Mouse (Mus musculus) heart, embryonic 10.5 days (tissue): Measurements from ENCODE around the gene Eme2. TPM values are rescaled to one million over a fixed set of nuclear protein-coding genes. Genes with fewer than 3 reads are reported as not detected.

Source experiments
- DNase-seq: peaks from one replicate; pipeline ENCODE4 v3.0.0-alpha.2; 2017; ENCODE audit warnings: low spot score
- H3K27ac ChIP-seq: fragments of 300-500 bp; sonication (generic); 2 replicates; pipeline ENCODE4 v1.5.1; 2016; ENCODE audit warnings: mild to moderate bottlenecking
- H3K27me3 ChIP-seq: fragments of 300-500 bp; sonication (generic); 2 replicates; pipeline ENCODE4 v1.6.1; 2016; ENCODE audit warnings: mild to moderate bottlenecking; ENCODE audit not compliant: poor library complexity, insufficient read depth, severe bottlenecking
- H3K36me3 ChIP-seq: fragments of 300-500 bp; sonication (generic); 2 replicates; pipeline ENCODE4 v1.6.1; 2016; ENCODE audit warnings: mild to moderate bottlenecking, moderate library complexity
- H3K4me1 ChIP-seq: fragments of 300-500 bp; sonication (generic); 2 replicates; pipeline ENCODE4 v1.6.1; 2016; ENCODE audit warnings: mild to moderate bottlenecking
- H3K4me3 ChIP-seq: fragments of 300-500 bp; sonication (generic); 2 replicates; pipeline ENCODE4 v1.5.1; 2016; ENCODE audit warnings: mild to moderate bottlenecking, moderate library complexity
- H3K9me3 ChIP-seq: fragments of 300-500 bp; sonication (generic); 2 replicates; pipeline ENCODE4 v1.6.1; 2016; ENCODE audit warnings: mild to moderate bottlenecking, moderate library complexity
- WGBS: fragments of 180-500 bp; shearing (Covaris S2); methylation state at CpG from one replicate; pipeline ENCODE4 v1.1.7; 2016; 5-methylcytosine and 5-hydroxymethylcytosine counted together
- polyA plus RNA-seq: library from polyadenylated mRNA; unstranded; fragments of >200 nt; fragmentation: Nextera tagmentation; extraction: Ambion mirVana; gene quantifications from 2 replicates; pipeline ENCODE4 v1.2.1, GENCODE M21; 2016

Gene Eme2
- polyA plus RNA-seq, 1 experiment from 2014 or later: 28.0 TPM

DNA sequence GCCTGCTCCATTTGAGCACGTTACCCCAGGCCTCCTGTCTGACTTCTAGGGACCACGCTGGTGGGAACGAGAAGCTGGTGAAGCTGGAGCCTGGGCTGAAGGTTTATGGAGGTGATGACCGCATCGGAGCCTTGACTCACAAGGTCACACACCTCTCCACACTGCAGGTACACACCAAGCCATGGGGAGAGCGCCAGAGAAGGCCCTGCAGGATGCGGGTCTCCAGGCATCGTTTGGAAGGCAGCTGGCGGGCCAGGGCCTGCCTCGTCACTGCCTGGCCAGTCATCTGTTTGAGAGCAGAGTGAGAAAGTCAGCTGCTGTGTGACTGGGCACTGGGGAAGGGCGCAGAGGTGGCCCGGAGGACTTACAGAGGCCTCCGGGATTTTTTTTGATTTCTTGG lies 38.3 kb downstream of the Eme2 start:
- DNase-seq: no peak
- Histone ChIP-seq H3K4me1 (peaks cover under 1% of the 10 kb centered on the region; the same call in 1 of the 2 replicates), H3K27ac (no peak overlapping the region), H3K9me3 (no peaks in the 10 kb centered on the region), H3K27me3 (peaks cover 3% of the 10 kb centered on the region), H3K4me3 (no peak overlapping the region), H3K36me3 (peaks cover 55% of the 10 kb centered on the region; the same call in 1 of the 2 replicates)
- WGBS: 87% methylated on average over 13 of the region's 13 CpGs

DNA sequence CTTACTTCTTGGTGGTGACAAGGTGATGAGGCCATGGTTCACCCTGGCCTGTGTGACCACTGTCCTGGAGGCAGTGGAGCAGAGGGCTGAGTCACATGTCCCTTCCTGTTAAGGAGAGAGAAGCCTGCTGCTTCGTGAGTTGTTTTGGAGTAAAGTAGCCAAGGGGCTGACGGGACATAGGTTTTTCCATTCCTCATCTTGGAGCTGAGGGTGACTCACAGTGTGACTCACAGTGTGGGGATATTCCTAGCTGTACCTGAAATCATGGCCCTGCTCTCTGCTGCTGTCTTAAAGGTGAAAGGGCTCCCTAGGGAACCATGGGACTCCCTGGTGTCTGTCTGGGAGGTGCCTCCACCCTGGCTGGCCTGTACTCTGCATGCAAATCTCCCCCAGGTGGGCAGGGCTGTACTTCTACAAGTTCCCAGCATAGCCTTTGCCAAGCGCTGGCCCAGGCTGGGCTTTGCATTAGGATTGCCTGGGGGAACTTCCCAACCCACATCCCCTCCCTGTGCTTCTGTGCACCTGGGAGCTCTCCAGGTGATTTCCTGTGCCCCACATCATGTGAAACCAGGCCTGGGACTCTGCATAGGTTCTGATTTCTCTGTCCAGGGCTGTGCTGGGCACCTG lies 38.9 kb downstream of the Eme2 start:
- no peaks in the 10 kb centered on the region for H3K9me3 ChIP-seq
- H3K4me1 ChIP-seq: peaks cover 6% of the 10 kb centered on the region
- no peak overlapping the region for H3K4me3 ChIP-seq
- no peak overlapping the region for H3K27ac ChIP-seq
- peaks cover 10% of the 10 kb centered on the region for H3K27me3 ChIP-seq
- H3K36me3 ChIP-seq: peaks cover 49% of the 10 kb centered on the region; the same call in 1 of the 2 replicates
- no peak for DNase-seq
- WGBS: 62% methylated on average over 3 of the region's 3 CpGs

DNA sequence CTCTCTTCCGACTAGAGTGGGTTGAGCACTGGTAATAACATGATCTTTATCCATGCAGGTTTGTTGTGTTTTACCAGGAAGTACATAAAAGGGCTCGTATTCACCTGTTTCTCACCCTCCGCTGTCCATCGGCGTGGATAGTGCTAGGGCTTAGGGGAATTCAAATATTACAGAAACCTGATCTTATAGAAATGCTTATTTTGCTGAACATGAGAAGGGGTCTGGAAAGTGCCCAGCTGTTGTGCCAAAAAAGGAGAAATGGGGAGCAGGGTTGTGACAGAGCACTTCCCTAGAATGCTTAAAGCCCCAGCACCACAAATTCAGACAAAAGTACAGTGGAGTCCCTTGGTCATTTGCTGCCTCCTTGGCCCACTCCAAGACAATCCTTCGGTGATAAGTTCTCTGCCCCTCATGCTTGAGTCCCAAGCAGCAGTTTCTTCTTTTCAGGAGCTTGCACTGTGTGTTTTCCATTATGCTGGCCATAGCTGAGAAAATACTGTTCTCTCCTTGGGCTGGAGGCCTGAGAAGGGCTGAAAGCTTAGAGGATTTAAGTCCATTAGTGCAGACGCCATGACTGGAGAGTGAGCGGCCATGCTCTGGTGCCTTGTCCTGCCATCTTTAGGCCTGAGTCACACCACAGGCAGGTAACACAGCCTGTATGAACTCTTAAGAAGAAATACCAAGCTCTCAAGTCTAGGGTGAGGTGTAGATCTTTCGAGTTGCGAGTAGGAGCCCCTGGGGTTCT lies 43.3 kb downstream of the Eme2 start:
- H3K9me3 ChIP-seq: no peaks in the 10 kb centered on the region
- WGBS: 79% methylated on average over 10 of the region's 10 CpGs
- H3K27ac ChIP-seq: no peak overlapping the region
- peaks cover 27% of the 10 kb centered on the region; the same call in 1 of the 2 replicates for H3K36me3 ChIP-seq
- H3K4me1 ChIP-seq: peaks cover 21% of the 10 kb centered on the region
- H3K4me3 ChIP-seq: peak overlapping the region; percentile 85
- DNase-seq: no peak
- H3K27me3 ChIP-seq: peaks cover 11% of the 10 kb centered on the region

DNA sequence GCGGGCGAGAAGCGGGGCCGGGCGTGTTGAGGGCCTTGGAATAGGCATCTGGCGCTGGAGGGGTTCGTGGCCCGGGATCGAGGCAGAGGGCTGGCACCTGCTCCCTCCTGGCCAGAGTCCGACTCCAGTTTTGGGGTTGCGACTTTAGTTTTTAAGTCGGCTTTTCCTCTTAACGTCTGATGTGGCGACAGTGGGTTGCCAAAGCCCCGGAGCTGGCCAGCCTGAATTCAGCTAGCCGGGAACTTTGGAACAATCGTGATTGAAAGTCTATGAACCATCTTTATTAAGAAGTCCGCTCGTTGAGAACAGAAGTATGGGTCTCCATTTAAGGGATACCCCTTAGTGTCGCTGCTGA lies 44.1 kb downstream of the Eme2 start:
- H3K4me3 ChIP-seq: peak overlapping the region; percentile 85
- peak overlapping the region; percentile 96 for H3K27ac ChIP-seq
- DNase-seq: no peak
- peaks cover 20% of the 10 kb centered on the region; the same call in 1 of the 2 replicates for H3K36me3 ChIP-seq
- peaks cover 11% of the 10 kb centered on the region for H3K27me3 ChIP-seq
- WGBS: 1% methylated on average over 20 of the region's 20 CpGs
- H3K4me1 ChIP-seq: peaks cover 21% of the 10 kb centered on the region
- H3K9me3 ChIP-seq: no peaks in the 10 kb centered on the region

DNA sequence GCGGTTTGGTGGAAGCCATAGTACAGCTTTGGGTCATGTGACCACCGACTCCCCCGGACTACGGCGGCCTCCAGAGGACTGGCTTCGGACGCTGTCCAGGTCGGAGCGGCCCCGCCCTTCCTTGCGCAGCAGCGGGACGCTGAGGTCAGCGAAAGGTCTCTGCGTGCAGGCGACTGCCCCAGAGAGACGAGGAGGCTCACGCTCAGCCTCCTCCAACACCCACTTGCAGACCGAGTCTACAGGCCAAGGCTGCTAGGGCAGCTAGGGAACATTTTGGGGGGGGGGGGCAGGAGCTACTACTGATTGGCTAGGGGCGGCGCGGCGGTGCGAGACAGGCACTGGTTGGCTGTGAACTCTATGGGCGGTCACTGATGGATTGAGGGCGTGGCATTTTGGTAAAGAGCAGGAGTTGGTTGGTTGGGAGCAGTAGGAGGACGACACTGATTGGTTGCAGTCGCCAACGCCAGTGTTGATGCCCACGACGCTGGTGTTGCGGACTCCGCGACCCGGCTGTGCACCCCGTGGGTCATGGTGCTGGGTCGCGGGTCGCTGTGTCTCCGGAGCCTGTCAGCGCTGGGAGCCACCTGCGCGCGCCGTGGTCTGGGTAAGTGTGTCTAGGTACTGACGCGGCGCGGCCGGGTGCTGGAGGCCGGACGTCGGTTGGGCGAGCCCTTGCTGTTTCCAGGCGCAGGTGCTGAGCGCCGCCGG lies 44.7 kb downstream of the Eme2 start, which contains the start of gene Fahd1:
Gene Fahd1, minus strand, starts transcription at position 300 of the 708 bp plus-strand sequence.
- H3K4me3 ChIP-seq: peak within 1 kb of the TSS; percentile 85
- DNase-seq: peak; percentile 99
- H3K27me3 ChIP-seq: peaks cover 11% of the 10 kb centered on the region
- H3K27ac ChIP-seq: peak within 1 kb of the TSS; percentile 96
- peaks cover 19% of the 10 kb centered on the region; the same call in 1 of the 2 replicates for H3K36me3 ChIP-seq
- no peaks in the 10 kb centered on the region for H3K9me3 ChIP-seq
- peaks cover 21% of the 10 kb centered on the region for H3K4me1 ChIP-seq
- WGBS: 0% methylated on average over 58 of the region's 58 CpGs

DNA sequence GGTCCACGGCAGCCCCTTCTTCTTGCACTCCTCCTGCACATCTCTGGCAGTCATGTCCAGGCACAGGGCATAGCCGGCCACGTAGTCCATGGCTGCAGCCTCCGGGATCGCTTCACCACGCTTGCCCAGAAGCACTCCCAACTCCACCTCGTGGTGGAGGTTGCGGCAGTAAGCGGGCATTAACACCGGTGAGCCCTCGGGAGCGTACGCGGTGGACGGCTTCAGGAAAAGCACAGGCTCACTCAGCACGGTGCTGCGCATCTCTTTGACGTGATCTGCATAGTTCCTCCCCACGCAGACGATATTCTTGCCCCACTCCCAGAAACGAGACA lies 45.2 kb downstream of the Eme2 start:
- H3K27ac ChIP-seq: peak overlapping the region; percentile 96
- peaks cover 11% of the 10 kb centered on the region for H3K27me3 ChIP-seq
- DNase-seq: no peak
- H3K4me3 ChIP-seq: peak overlapping the region; percentile 85
- WGBS: under 1% methylated on average over 21 of the region's 21 CpGs
- H3K4me1 ChIP-seq: peaks cover 21% of the 10 kb centered on the region
- peaks cover 15% of the 10 kb centered on the region; the same call in 1 of the 2 replicates for H3K36me3 ChIP-seq
- H3K9me3 ChIP-seq: no peaks in the 10 kb centered on the region

DNA sequence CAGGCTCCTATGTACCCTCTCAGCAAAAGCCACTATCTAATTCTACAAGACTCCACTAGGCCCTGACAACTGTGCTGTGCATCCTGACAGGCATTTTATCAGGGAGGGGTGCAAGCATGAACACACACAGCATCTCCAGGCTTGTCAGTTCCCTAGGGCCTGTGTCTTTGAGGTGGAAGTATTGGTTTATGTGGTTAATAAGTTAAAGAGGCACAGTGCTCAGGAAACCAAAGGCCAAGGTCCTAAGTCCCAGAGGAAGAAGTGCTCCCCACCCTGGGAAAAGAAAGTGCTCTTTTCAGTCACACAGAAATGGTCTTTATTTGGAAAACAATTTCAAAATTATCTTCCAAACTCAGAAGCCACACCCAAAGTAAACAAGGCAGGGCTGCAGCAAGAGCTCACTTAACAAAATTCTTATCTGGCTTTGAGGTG lies 46.3 kb downstream of the Eme2 start:
- peak overlapping the region; percentile 96; the same call in 1 of the 2 replicates for H3K27ac ChIP-seq
- peaks cover 21% of the 10 kb centered on the region for H3K4me1 ChIP-seq
- H3K9me3 ChIP-seq: no peaks in the 10 kb centered on the region
- DNase-seq: peak; percentile 83
- H3K36me3 ChIP-seq: peaks cover 9% of the 10 kb centered on the region; the same call in 1 of the 2 replicates
- H3K4me3 ChIP-seq: peak overlapping the region; percentile 85
- peaks cover 18% of the 10 kb centered on the region for H3K27me3 ChIP-seq

DNA sequence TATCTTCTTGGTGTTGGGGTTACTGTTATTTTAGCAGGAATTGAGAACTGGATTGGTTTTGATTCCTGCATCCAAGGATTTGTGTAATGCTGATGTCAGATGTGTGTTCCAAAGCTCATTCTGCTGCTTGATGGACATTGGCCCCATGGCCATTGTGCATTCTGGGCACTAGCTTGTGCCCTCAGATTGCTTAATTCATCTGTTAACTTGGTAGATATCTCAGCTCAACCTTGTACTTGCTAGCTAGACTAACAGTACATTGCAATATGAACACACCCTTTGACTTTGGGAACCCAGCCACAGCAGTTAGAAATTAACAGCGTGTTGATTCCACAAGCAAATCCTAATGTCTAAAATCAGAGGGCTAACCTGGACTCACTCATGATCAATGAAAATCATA lies 47.5 kb downstream of the Eme2 start:
- no peak overlapping the region for H3K27ac ChIP-seq
- WGBS: 89% methylated on average over 1 of the region's 1 CpGs
- H3K4me3 ChIP-seq: no peak overlapping the region
- no peaks in the 10 kb centered on the region for H3K9me3 ChIP-seq
- H3K36me3 ChIP-seq: no peaks in the 10 kb centered on the region
- peaks cover 18% of the 10 kb centered on the region for H3K27me3 ChIP-seq
- no peak for DNase-seq
- peaks cover 21% of the 10 kb centered on the region for H3K4me1 ChIP-seq

DNA sequence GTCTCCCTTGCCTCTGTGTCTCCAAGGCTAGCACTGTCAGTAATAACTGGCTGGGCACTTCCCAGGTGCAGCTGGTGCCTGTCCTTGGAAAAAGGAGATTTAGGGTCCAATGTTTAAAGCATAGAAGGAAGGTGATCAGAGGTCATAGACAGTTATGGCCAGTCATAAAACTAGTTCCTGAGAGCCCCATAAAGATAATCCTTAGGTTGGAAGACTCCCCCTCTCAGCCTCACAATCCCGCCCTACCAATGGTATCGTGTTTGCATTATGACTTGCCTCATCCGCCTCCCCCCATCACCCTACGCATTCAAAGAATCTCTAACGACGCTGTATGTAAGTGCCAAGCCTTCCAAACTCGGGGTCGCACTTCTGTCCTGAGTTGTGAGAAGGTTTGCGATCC lies 50.4 kb downstream of the Eme2 start:
- Histone ChIP-seq H3K4me1 (peaks cover 10% of the 10 kb centered on the region), H3K27me3 (peaks cover 14% of the 10 kb centered on the region), H3K4me3 (no peak overlapping the region), H3K9me3 (no peaks in the 10 kb centered on the region), H3K36me3 (no peaks in the 10 kb centered on the region), H3K27ac (no peak overlapping the region)
- 47% methylated on average over 9 of the region's 9 CpGs for WGBS
- DNase-seq: no peak

DNA sequence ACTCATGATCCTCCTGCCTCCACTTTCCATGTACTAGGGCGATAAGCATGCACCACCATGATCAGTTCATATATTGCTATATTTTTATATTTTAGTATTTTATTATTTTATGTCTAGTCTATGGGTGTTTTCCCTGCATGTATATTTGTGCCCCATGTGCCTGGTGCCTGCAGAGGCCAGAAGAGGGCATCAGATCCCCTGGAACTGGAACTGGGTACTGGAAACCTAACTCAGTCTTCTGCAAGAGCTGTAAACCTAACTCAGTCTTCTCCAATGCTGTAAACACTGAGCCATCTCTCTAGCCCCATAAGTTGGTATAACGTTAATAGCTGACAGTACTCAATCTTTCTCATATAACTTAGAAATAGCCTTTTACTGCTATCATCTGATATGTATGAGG lies 52.3 kb downstream of the Eme2 start:
- Histone ChIP-seq H3K4me3 (no peak overlapping the region), H3K9me3 (no peaks in the 10 kb centered on the region), H3K36me3 (no peaks in the 10 kb centered on the region), H3K4me1 (no peaks in the 10 kb centered on the region), H3K27me3 (peaks cover 14% of the 10 kb centered on the region), H3K27ac (no peak overlapping the region)
- WGBS: 54% methylated on average over 2 of the region's 2 CpGs
- no peak for DNase-seq

DNA sequence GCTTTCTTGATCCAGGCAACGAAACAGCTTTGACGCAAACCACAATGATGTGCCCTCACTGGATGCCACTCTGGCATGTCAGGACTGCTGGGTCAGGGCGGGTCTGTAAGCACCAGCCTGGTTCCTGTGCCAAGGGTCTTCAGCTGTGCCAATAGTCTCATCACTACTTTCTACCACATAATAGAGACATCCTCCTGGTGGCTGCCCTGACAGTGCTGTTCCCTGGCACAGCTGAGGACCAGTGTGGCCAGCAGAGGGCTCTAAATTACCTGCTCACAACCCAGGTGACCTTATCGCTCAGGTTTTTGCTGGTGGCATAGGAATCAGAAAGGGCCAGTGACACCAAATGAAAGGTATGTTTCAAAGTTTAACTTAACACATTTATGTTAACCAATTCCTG lies 53.8 kb downstream of the Eme2 start:
- Histone ChIP-seq H3K27ac (no peak overlapping the region), H3K4me1 (no peaks in the 10 kb centered on the region), H3K36me3 (no peaks in the 10 kb centered on the region), H3K27me3 (peaks cover 17% of the 10 kb centered on the region), H3K4me3 (no peak overlapping the region), H3K9me3 (no peaks in the 10 kb centered on the region)
- 52% methylated on average over 4 of the region's 4 CpGs for WGBS
- no peak for DNase-seq

DNA sequence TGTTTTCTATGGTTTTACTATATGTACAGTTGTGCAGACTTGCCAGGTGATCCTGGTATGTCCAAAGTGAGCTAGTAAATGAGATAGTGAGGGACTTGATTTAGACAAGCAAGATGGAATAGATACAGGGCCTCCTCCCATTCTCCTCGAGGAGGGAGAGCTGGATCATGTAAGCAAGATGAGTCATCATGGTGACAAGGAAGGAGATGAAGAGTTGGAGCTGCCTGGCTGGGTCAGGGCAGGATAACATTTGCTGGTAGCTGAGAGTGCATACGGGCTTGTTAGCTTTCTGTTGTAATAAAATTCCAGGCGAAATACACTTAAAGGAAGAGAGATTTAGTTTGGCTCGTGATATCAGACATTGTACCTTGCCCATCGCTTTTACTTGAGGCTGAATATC lies 54.5 kb downstream of the Eme2 start:
- WGBS: 47% methylated on average over 5 of the region's 5 CpGs

DNA sequence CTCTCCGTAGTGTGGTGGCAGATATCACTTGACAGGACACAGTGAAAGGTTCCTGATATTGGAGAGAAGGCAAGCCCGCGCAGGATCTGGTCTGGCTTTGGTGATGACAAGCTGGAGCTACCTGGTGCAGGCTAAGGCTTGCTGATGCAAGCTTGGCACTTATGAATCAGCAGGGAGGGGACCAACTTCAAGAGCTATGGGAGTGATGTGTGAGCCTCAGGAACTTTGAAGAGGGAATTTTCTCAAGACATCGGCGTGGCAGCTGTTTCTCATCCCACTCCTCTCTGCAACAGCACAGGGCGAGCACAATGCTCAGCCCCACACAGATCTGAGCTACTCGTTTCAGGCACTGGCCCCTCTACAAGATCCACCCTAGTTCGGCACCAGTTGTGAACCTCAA lies 55.0 kb downstream of the Eme2 start, which contains the start of gene Hagh:
Gene Hagh, plus strand, starts transcription at position 302 of the 400 bp plus-strand sequence.
- H3K4me3 ChIP-seq: no peak within 1 kb of the TSS
- no peaks in the 10 kb centered on the region for H3K4me1 ChIP-seq
- no peaks in the 10 kb centered on the region for H3K36me3 ChIP-seq
- peaks cover 17% of the 10 kb centered on the region for H3K27me3 ChIP-seq
- 56% methylated on average over 8 of the region's 8 CpGs for WGBS
- no peak for DNase-seq
- H3K9me3 ChIP-seq: no peaks in the 10 kb centered on the region
- no peak within 1 kb of the TSS for H3K27ac ChIP-seq

More for the DNA sequence above, 54.5 kb downstream of the Eme2 start:
- no peak for DNase-seq
- no peaks in the 10 kb centered on the region for H3K4me1 ChIP-seq
- H3K9me3 ChIP-seq: no peaks in the 10 kb centered on the region
- H3K4me3 ChIP-seq: no peak overlapping the region
- H3K36me3 ChIP-seq: no peaks in the 10 kb centered on the region
- peaks cover 17% of the 10 kb centered on the region for H3K27me3 ChIP-seq
- no peak overlapping the region for H3K27ac ChIP-seq
